Mouse (Mus musculus): ENCODE results near the gene Hoxd1. TPM values are rescaled to one million over a fixed set of nuclear protein-coding genes. Genes with fewer than 3 reads are reported as not detected.

The Hoxd1 gene
- polyA plus RNA-seq, 2 experiments: not detected

GRCm38 (mm10) chr2:74736688-74737577 is 25.8 kb upstream of the Hoxd1 start:
- no peak overlapping the region for H3K27ac ChIP-seq
- peaks cover 98% of the 10 kb centered on the region for H3K27me3 ChIP-seq (ENCODE audit: control insufficient read depth, insufficient read depth, low read length)
- no peak overlapping the region for H3K4me2 ChIP-seq (ENCODE audit: low read depth)
- DNase-seq (ENCODE audit: low read depth in 3 of 3, low spot score in 3 of 3): no peak
- no peaks in the 10 kb centered on the region for H3K9me3 ChIP-seq (ENCODE audit: control insufficient read depth, low read length)
- H3K4me3 ChIP-seq (ENCODE audit: insufficient read depth in 1 of 2, low read depth in 2 of 2, low read length in 2 of 2): no peak overlapping the region
- ATAC-seq (ENCODE audit: insufficient read depth): no peak
- H3K4me1 ChIP-seq (replicated peaks; ENCODE audit: control insufficient read depth in 2 of 2, insufficient read depth in 2 of 2, low read length in 1 of 2): no peaks in the 10 kb centered on the region
- 10% methylated on average over 15 of the region's 15 CpGs for WGBS (ENCODE audit: insufficient replicate concordance)
- H3K9ac ChIP-seq (replicated peaks): no peak overlapping the region
- TF ChIP-seq CTCF (IDR thresholded peaks at IDR 0.05; ENCODE audit: low read depth): no peak
- no peak for TF ChIP-seq EP300 (IDR thresholded peaks at IDR 0.05; ENCODE audit: low read depth)
- H3K36me3 ChIP-seq (replicated peaks; ENCODE audit: control insufficient read depth, insufficient read depth, low read depth): no peaks in the 10 kb centered on the region

GRCm38 (mm10) chr2:74737578-74738070 is 25.2 kb upstream of the Hoxd1 start:
- H3K4me2 ChIP-seq (ENCODE audit: low read depth): no peak overlapping the region
- H3K36me3 ChIP-seq (replicated peaks; ENCODE audit: control insufficient read depth, insufficient read depth, low read depth): no peaks in the 10 kb centered on the region
- 18% methylated on average over 7 of the region's 7 CpGs for WGBS (ENCODE audit: insufficient replicate concordance)
- no peaks in the 10 kb centered on the region for H3K4me1 ChIP-seq (replicated peaks; ENCODE audit: control insufficient read depth in 2 of 2, insufficient read depth in 2 of 2, low read length in 1 of 2)
- no peak overlapping the region for H3K9ac ChIP-seq (replicated peaks)
- TF ChIP-seq EP300 (IDR thresholded peaks at IDR 0.05; ENCODE audit: low read depth) (no peak), CTCF (IDR thresholded peaks at IDR 0.05; ENCODE audit: low read depth) (no peak)
- H3K4me3 ChIP-seq (ENCODE audit: insufficient read depth in 1 of 2, low read depth in 2 of 2, low read length in 2 of 2): no peak overlapping the region
- DNase-seq (ENCODE audit: low read depth in 3 of 3, low spot score in 3 of 3): no peak
- H3K27me3 ChIP-seq (ENCODE audit: control insufficient read depth, insufficient read depth, low read length): peaks cover 94% of the 10 kb centered on the region
- H3K27ac ChIP-seq: no peak overlapping the region
- ATAC-seq (ENCODE audit: insufficient read depth): no peak
- no peaks in the 10 kb centered on the region for H3K9me3 ChIP-seq (ENCODE audit: control insufficient read depth, low read length)

- 3% methylated on average over 20 of the region's 20 CpGs for WGBS (ENCODE audit: insufficient replicate concordance)
- H3K9me3 ChIP-seq (ENCODE audit: control insufficient read depth, low read length): no peaks in the 10 kb centered on the region
- ATAC-seq (ENCODE audit: insufficient read depth): no peak
- H3K4me1 ChIP-seq (replicated peaks; ENCODE audit: control insufficient read depth in 2 of 2, insufficient read depth in 2 of 2, low read length in 1 of 2): no peaks in the 10 kb centered on the region
- no peaks in the 10 kb centered on the region for H3K36me3 ChIP-seq (replicated peaks; ENCODE audit: control insufficient read depth, insufficient read depth, low read depth)
- H3K27me3 ChIP-seq (ENCODE audit: control insufficient read depth, insufficient read depth, low read length): peaks cover 90% of the 10 kb centered on the region
- TF ChIP-seq EP300 (IDR thresholded peaks at IDR 0.05; ENCODE audit: low read depth) (no peak), CTCF (IDR thresholded peaks at IDR 0.05; ENCODE audit: low read depth) (no peak)
- no peak overlapping the region for H3K27ac ChIP-seq
- H3K9ac ChIP-seq (replicated peaks): no peak overlapping the region
- DNase-seq (ENCODE audit: low read depth in 3 of 3, low spot score in 3 of 3): no peak
- no peak overlapping the region for H3K4me3 ChIP-seq (ENCODE audit: insufficient read depth in 1 of 2, low read depth in 2 of 2, low read length in 2 of 2)
- H3K4me2 ChIP-seq (ENCODE audit: low read depth): no peak overlapping the region
Observed at GRCm38 (mm10) chr2:74738623-74739475, 23.9 kb upstream of the Hoxd1 start.

GRCm38 (mm10) chr2:74739476-74739800 is 23.3 kb upstream of the Hoxd1 start:
- no peaks in the 10 kb centered on the region for H3K36me3 ChIP-seq (replicated peaks; ENCODE audit: control insufficient read depth, insufficient read depth, low read depth)
- WGBS (ENCODE audit: insufficient replicate concordance): 20% methylated on average over 2 of the region's 2 CpGs
- no peaks in the 10 kb centered on the region for H3K9me3 ChIP-seq (ENCODE audit: control insufficient read depth, low read length)
- no peak overlapping the region for H3K4me3 ChIP-seq (ENCODE audit: insufficient read depth in 1 of 2, low read depth in 2 of 2, low read length in 2 of 2)
- ATAC-seq (ENCODE audit: insufficient read depth) (no peak), DNase-seq (ENCODE audit: low read depth in 3 of 3, low spot score in 3 of 3) (no peak)
- TF ChIP-seq EP300 (IDR thresholded peaks at IDR 0.05; ENCODE audit: low read depth): no peak
- no peak for TF ChIP-seq CTCF (IDR thresholded peaks at IDR 0.05; ENCODE audit: low read depth)
- H3K27me3 ChIP-seq (ENCODE audit: control insufficient read depth, insufficient read depth, low read length): peaks cover 90% of the 10 kb centered on the region
- H3K27ac ChIP-seq: no peak overlapping the region
- H3K4me1 ChIP-seq (replicated peaks; ENCODE audit: control insufficient read depth in 2 of 2, insufficient read depth in 2 of 2, low read length in 1 of 2): no peaks in the 10 kb centered on the region
- H3K9ac ChIP-seq (replicated peaks): no peak overlapping the region
- H3K4me2 ChIP-seq (ENCODE audit: low read depth): no peak overlapping the region

- no peak overlapping the region for H3K9ac ChIP-seq (replicated peaks)
- WGBS (ENCODE audit: insufficient replicate concordance): 6% methylated on average over 14 of the region's 14 CpGs
- TF ChIP-seq EP300 (IDR thresholded peaks at IDR 0.05; ENCODE audit: low read depth) (no peak), CTCF (IDR thresholded peaks at IDR 0.05; ENCODE audit: low read depth) (no peak)
Observed at GRCm38 (mm10) chr2:74739869-74740268, 22.9 kb upstream of the Hoxd1 start.

More at GRCm38 (mm10) chr2:74739869-74740268, 22.9 kb upstream of the Hoxd1 start:
- Histone ChIP-seq H3K27me3 (ENCODE audit: control insufficient read depth, insufficient read depth, low read length) (peaks cover 90% of the 10 kb centered on the region), H3K4me2 (ENCODE audit: low read depth) (no peak overlapping the region), H3K4me1 (replicated peaks; ENCODE audit: control insufficient read depth in 2 of 2, insufficient read depth in 2 of 2, low read length in 1 of 2) (no peaks in the 10 kb centered on the region), H3K9me3 (ENCODE audit: control insufficient read depth, low read length) (no peaks in the 10 kb centered on the region), H3K36me3 (replicated peaks; ENCODE audit: control insufficient read depth, insufficient read depth, low read depth) (no peaks in the 10 kb centered on the region), H3K4me3 (ENCODE audit: insufficient read depth in 1 of 2, low read depth in 2 of 2, low read length in 2 of 2) (no peak overlapping the region), H3K27ac (no peak overlapping the region)
- no peak for ATAC-seq (ENCODE audit: insufficient read depth)
- no peak for DNase-seq (ENCODE audit: low read depth in 3 of 3, low spot score in 3 of 3)
